Mouse (Mus musculus) MEL (cell line): ENCODE data around the gene Trio. TPM values are rescaled to one million over a fixed set of nuclear protein-coding genes. Genes with fewer than 3 reads are reported as not detected.

ENCODE experiments used
- DNase-seq: peaks from one replicate; pipeline ENCODE4 v3.0.0; 2011; ENCODE audit warnings: low read depth, low spot score
- H3K27ac ChIP-seq: 2 replicates; pipeline ENCODE4 v1.5.1; 2012; ENCODE audit warnings: low read depth, mild to moderate bottlenecking, control low read depth, low read length, moderate library complexity; ENCODE audit not compliant: control insufficient read depth
- H3K27me3 ChIP-seq, 2 experiments: fragments of 150-350 bp in 1 of 2; sonication (generic) in 1 of 2; 2 replicates each; pipeline ENCODE4 v1.6.1; 2012; ENCODE audit warnings: low read length in 2 of 2, mild to moderate bottlenecking in 2 of 2, improper control_type of control experiment in 1 of 2, moderate library complexity in 1 of 2; ENCODE audit not compliant: insufficient read depth in 2 of 2, control insufficient read depth in 1 of 2
- H3K36me3 ChIP-seq, 2 experiments: 2 replicates each; pipeline ENCODE4 v1.6.1; 2012 to 2014; ENCODE audit warnings: low read length in 2 of 2, improper control_type of control experiment in 1 of 2, inconsistent platforms in 1 of 2, mild to moderate bottlenecking in 1 of 2; ENCODE audit not compliant: insufficient read depth in 2 of 2, control insufficient read depth in 1 of 2
- H3K4me1 ChIP-seq, 2 experiments: fragments of 150-350 bp in 1 of 2; sonication (generic) in 1 of 2; 2 replicates each; pipeline ENCODE4 v1.6.1; 2012; ENCODE audit warnings: low read length in 2 of 2, improper control_type of control experiment in 1 of 2, mild to moderate bottlenecking in 1 of 2; ENCODE audit not compliant: insufficient read depth in 2 of 2, control insufficient read depth in 1 of 2
- H3K4me3 ChIP-seq, 2 experiments: fragments of 150-350 bp in 1 of 2; sonication (generic) in 1 of 2; 2 replicates each; pipeline ENCODE4 v1.5.1; 2012; ENCODE audit warnings: low read depth in 2 of 2, low read length in 2 of 2, mild to moderate bottlenecking in 2 of 2, moderate library complexity in 2 of 2, control low read depth in 1 of 2, improper control_type of control experiment in 1 of 2; ENCODE audit not compliant: control insufficient read depth in 1 of 2, insufficient read depth in 1 of 2
- H3K79me2 ChIP-seq: 2 replicates; pipeline ENCODE4 v1.6.1; 2012; ENCODE audit warnings: mild to moderate bottlenecking, low read length, moderate library complexity; ENCODE audit not compliant: control insufficient read depth, poor library complexity, insufficient read depth
- H3K9ac ChIP-seq: 2 replicates; pipeline ENCODE4 v1.6.1; 2012; ENCODE audit warnings: low read depth, mild to moderate bottlenecking, control low read depth, low read length, moderate library complexity; ENCODE audit not compliant: control insufficient read depth, poor library complexity, severe bottlenecking
- H3K9me3 ChIP-seq: fragments of 150-350 bp; sonication (generic); replicated peaks from 2 replicates; pipeline ENCODE4 v1.6.1; 2012; ENCODE audit warnings: mild to moderate bottlenecking, low read length, improper control_type of control experiment, moderate library complexity; ENCODE audit not compliant: insufficient read depth
- CHD2 ChIP-seq: IDR thresholded peaks from 2 replicates; pipeline ENCODE4 v1.6.1; 2011; ENCODE audit warnings: low read length, improper control_type of control experiment
- HCFC1 ChIP-seq: IDR thresholded peaks from 2 replicates; pipeline ENCODE4 v1.6.1; 2012; ENCODE audit warnings: low read depth, mild to moderate bottlenecking, inconsistent platforms, low read length, improper control_type of control experiment, moderate library complexity
- KAT2A ChIP-seq: conservative IDR thresholded peaks from 2 replicates; pipeline ENCODE4 v1.6.1; 2012; ENCODE audit warnings: low read depth, low read length, improper control_type of control experiment, inconsistent platforms
- MAFK ChIP-seq: IDR thresholded peaks from 2 replicates; pipeline ENCODE4 v1.6.1; 2011; ENCODE audit warnings: low read depth, mild to moderate bottlenecking, low read length, improper control_type of control experiment, borderline replicate concordance
- MAZ ChIP-seq: IDR thresholded peaks from 2 replicates; pipeline ENCODE4 v1.6.1; 2012; ENCODE audit warnings: low read depth, mild to moderate bottlenecking, inconsistent platforms, low read length, improper control_type of control experiment
- MYB ChIP-seq: IDR thresholded peaks from 2 replicates; pipeline ENCODE4 v1.6.1; 2011; ENCODE audit warnings: mild to moderate bottlenecking, low read depth, low read length, improper control_type of control experiment
- POLR2AphosphoS2 ChIP-seq: IDR thresholded peaks from 2 replicates; pipeline ENCODE4 v1.6.1; 2011; ENCODE audit warnings: low read length, improper control_type of control experiment
- RCOR1 ChIP-seq: IDR thresholded peaks from 2 replicates; pipeline ENCODE4 v1.6.1; 2012; ENCODE audit warnings: low read depth, mild to moderate bottlenecking, inconsistent platforms, low read length, improper control_type of control experiment
- SIN3A ChIP-seq: IDR thresholded peaks from 2 replicates; pipeline ENCODE4 v1.6.1; 2012; ENCODE audit warnings: low read length, improper control_type of control experiment, inconsistent platforms
- SMC3 ChIP-seq: IDR thresholded peaks from 2 replicates; pipeline ENCODE4 v1.6.1; 2011; ENCODE audit warnings: low read depth, low read length, improper control_type of control experiment
- TCF12 ChIP-seq: IDR thresholded peaks from 2 replicates; pipeline ENCODE4 v1.6.1; 2014; ENCODE audit warnings: low read depth, mild to moderate bottlenecking, inconsistent platforms, low read length, improper control_type of control experiment, moderate library complexity
- USF1 ChIP-seq: IDR thresholded peaks from 2 replicates; pipeline ENCODE4 v1.6.1; 2014; ENCODE audit warnings: low read depth, mild to moderate bottlenecking, inconsistent platforms, low read length, improper control_type of control experiment, moderate library complexity
- ZC3H11A ChIP-seq: IDR thresholded peaks from 2 replicates; pipeline ENCODE4 v1.6.1; 2012; ENCODE audit warnings: low read depth, mild to moderate bottlenecking, inconsistent platforms, low read length, improper control_type of control experiment
- ZMIZ1 ChIP-seq: IDR thresholded peaks from 2 replicates; pipeline ENCODE4 v1.6.1; 2012; ENCODE audit warnings: low read depth, mild to moderate bottlenecking, inconsistent platforms, low read length, improper control_type of control experiment, moderate library complexity
- polyA plus RNA-seq, 2 experiments: library from polyadenylated mRNA; stranded (reverse) in 1 of 2; unstranded in 1 of 2; fragments of >175 nt in 1 of 2; fragments of >200 nt in 1 of 2; gene quantifications; 2 replicates each; pipeline versions ENCODE4 v1.2.1 to v1.2.4; 2012; ENCODE audit warnings: low replicate concordance in 2 of 2, low read depth in 1 of 2; ENCODE audit not compliant: insufficient read length in 2 of 2, insufficient read depth in 1 of 2, missing spikeins in 1 of 2
- total RNA-seq: library from RNA; depleted of rRNA; stranded (reverse); fragments of 300-350 nt; gene quantifications from 2 replicates; pipeline ENCODE4 v1.2.3, GENCODE M21; 2012

The Trio gene
- total and polyA plus RNA-seq, 3 experiments: 0.91 to 1.1 TPM; not detected in 1

- TF ChIP-seq CHD2 (no peak), SIN3A (no peak), HCFC1 (no peak), POLR2AphosphoS2 (no peak), KAT2A (no peak), MAFK (no peak), USF1 (no peak), MYB (no peak), ZC3H11A (no peak)
- Histone ChIP-seq H3K36me3 (no peaks in the 10 kb centered on the region), H3K27ac (no peak overlapping the region), H3K4me1 (no peaks in the 10 kb centered on the region), H3K27me3 (no peaks in the 10 kb centered on the region), H3K79me2 (no peaks in the 10 kb centered on the region), H3K4me3 (no peak overlapping the region), H3K9me3 (no peaks in the 10 kb centered on the region), H3K9ac (no peak overlapping the region)
- no peak for DNase-seq
Observed at GRCm38 (mm10) chr15:28066468-28066867, 40.8 kb upstream of the Trio start.

- Histone ChIP-seq H3K4me3 (no peak overlapping the region), H3K27me3 (no peaks in the 10 kb centered on the region), H3K79me2 (no peaks in the 10 kb centered on the region), H3K4me1 (no peaks in the 10 kb centered on the region), H3K9me3 (no peaks in the 10 kb centered on the region), H3K27ac (no peak overlapping the region), H3K36me3 (no peaks in the 10 kb centered on the region), H3K9ac (no peak overlapping the region)
- no peak for DNase-seq
- TF ChIP-seq RCOR1 (no peak), TCF12 (no peak), ZMIZ1 (no peak), USF1 (no peak), SMC3 (no peak)
Observed at GRCm38 (mm10) chr15:28065572-28065971, 39.9 kb upstream of the Trio start.

- H3K4me1 ChIP-seq: no peaks in the 10 kb centered on the region
- no peak overlapping the region for H3K9ac ChIP-seq
Observed at GRCm38 (mm10) chr15:28064733-28065088, 39.1 kb upstream of the Trio start.

More at GRCm38 (mm10) chr15:28064733-28065088, 39.1 kb upstream of the Trio start:
- H3K36me3 ChIP-seq: no peaks in the 10 kb centered on the region
- H3K79me2 ChIP-seq: no peaks in the 10 kb centered on the region
- no peak for DNase-seq
- no peak for TF ChIP-seq MAZ
- no peak overlapping the region for H3K4me3 ChIP-seq
- no peaks in the 10 kb centered on the region for H3K9me3 ChIP-seq
- H3K27ac ChIP-seq: no peak overlapping the region
- H3K27me3 ChIP-seq: no peaks in the 10 kb centered on the region
